Mouse (Mus musculus) gastrocnemius, postnatal 10 days (tissue): ENCODE measurements at regions not wholly inside any gene's neighbourhood (a gene's known extent, or its start where the extent isn't known, plus 50 kb on each side); places are given as distances from the start of the nearest gene placed in this dataset.

Source experiments
- DNase-seq: peaks from one replicate; pipeline ENCODE4 v3.0.0; 2021; ENCODE audit warnings: mixed read lengths

DNA sequence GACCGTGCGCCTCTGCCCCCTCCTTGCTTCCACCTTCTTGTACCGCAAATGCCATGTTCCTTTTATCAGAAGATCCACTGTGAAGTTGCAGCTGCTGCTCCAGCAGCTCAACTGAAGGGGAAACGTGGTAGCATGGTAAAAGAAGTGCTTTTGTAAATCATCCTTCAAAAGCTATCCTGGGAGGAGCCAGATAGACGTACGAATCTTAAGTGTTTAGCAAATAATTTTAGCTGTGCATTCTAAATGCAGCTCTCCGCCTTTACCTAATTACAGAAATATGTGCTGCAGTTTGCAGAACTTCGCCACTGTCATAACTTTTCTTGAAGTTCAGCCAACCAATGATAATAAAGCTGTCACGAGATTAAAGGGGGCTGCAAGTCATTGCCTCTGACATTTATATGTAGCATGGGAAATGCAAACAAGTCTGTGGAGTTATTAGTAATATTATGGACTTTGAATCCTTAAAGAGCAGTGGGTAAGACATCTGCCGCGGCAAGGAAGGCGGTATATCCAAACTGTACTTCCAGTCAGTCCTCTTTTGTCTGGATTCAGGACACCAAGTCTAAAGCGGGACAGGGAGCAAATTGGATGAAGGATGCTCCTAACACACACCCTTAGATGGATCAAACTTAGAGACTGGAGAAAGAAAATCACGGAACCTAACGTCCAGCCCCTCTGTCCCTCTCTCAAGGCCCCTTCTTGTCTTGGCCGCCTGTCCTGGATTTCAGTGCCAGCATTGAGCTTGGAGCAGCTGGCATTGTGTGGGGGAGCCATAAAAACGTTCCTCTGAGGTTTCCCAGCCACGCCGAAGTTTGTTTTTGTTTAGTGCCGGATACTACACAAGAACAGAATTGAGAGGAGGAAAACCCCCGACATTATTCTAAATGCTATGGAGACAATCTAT lies 320.7 kb downstream of the Epha7 start:
- DNase-seq, result no peak

DNA sequence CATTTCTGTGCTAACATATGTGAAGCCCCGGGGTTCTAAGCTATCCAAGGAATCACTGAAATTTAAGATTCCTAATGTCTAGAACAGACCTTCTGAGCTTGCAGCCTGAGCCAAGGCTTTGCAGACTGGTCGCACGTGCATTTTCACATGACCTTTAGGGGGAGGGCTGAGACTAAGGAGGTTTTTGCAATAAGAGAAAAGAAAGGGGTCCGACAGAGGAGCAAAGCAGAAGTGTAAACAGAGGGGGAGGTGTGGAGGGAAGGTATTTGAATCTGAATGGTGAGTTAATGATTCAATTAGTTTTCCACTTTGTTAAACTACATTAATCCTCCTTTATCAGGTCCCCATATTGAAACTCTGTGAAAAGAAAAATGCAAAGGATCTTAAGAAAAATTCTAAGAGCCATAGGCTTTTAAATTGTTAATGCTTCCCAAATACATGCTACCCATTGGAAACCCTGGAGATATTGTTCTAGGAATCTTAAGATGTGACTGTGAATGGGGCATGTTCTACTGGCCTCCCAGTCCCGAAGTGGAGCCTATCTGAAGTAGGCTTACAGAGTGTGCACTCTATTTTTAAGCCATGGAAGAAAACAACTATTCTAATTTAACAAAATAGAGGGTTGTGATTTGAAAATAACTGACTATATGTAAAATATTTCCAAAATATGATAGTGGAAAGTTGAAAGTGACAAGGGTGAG lies 322.9 kb downstream of the Epha7 start:
- DNase-seq, result no peak

DNA sequence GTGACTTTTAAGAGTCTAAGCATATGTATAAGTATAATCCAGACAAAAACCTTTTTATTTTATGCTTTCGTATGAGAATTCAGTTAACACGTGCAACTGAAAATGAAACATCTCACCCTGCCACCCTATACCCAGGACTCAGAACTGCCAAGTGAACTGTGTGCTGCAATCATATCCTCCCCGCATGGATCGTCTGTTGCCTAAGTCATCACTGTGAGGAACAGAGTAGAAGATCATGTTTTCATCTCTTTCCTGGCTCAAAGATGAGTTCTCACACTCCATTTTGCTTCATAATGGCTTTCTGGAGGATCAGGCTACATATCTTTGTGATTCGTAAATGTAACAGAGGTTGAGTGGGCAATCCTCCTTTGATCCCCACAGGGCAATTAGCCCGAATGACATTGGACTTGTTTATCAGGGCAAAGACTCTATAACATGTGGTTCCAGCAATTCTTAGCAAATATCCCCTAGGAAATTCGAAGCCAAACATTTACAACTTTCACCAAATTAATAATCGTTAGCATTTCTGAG lies 325.9 kb downstream of the Epha7 start:
- DNase-seq, result no peak

DNA sequence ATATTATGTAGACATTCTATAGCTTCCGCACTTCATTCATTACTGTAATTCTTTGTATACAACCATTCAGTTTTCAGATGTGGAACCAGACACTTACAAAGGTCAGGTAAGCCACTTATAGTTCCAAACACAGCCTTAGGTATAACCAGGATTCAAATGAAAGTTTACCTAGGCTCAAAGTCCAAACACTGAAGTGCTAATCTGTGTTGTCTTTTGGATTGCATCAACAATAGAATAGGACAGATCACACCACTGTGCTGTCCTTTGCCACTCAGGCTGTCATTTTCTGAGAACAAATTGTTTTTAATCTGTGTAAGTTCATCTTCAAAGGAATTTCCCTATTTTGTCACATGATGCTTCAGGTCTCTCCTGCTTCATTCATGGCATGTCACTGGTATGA lies 330.5 kb downstream of the Epha7 start:
- no peak for DNase-seq

DNA sequence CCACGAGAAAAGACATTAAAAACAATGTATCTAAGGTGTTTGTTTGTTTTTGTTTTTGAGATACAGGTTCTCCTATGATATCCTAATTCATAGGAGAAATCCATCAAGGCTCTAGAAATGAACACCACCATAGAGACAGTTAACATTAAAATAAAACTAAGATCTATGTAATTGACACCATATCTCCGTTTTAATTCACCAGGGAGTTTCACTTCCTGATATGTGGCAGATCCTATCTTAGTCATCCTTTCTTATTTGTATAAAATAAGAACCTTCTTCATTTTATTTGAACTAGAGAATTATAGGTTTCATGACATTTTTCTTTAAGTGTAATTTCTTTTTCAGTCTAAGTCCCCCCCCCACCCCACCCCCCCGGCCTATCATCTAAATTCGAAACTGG lies 332.3 kb downstream of the Epha7 start:
- DNase-seq, result no peak

DNA sequence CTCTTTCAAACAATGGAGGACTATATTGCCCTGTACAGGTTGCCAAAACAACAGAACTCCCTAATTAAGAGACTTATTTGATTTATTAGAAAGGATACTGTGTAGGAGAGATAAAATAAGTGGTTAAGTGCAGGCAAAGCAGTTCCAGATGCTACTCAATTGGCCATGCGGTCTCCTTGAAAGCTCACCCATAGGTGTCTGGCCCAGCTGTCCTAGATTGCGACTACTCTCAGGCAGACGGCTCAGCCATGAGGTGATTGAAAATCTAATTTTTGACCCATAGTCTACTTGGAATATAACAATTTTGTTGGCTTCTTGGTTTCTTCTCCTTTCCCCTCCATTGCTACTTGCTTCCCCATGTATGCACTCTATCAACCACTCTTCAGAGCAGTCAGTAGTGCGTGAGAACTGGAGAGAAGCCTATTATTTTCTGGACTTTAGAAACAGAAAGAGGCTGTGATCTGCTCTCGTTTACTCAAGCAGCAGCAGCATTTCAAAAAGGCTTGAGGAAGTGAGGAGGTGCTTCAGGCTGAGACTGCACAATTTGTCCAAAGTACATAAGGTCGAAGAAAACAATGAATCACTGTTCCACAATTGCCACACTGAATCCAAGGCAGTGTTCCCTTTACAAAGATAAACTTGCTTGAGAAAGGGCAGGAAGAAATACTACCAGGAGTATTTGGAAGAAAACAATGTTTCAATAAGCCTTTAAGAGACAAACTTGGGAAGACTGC lies 339.4 kb downstream of the Epha7 start:
- DNase-seq, result no peak

DNA sequence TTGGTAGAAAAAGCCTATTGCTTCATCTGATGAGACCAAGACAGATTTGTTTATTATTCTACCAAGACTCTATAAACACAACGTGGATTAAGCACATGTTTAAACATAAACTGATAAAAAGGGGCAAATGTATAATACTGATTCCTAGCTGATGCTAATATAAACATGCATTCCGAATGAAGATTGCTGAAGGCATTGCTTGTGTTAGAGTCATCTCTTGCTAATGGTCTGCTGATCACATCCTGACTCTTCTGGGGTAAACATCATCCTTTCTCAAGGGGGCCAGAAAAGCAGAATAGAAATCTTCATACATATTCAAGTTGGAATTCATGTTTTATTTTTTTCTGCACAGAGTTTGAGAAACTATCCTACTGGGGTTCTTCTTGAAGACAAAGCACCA lies 369.6 kb downstream of the Epha7 start:
- DNase-seq, result no peak

DNA sequence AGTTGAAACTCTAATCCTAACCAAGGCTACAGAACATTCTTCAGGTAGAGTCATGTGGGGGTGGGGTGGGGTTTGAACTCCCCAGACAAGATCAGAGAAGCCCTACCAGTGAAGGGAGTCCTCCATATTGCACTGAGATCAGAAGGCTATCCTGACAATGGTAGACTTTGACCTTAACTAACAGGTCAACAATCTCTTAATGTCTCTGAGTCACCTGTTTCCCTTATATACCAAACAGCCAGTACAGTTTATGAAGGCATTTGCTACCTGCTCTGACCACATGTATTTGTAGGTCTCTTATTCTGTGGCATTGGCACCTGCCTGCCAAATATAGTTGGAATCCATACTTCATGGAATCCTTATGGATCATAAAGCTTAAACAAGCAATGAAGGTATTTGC lies 370.5 kb downstream of the Epha7 start:
- no peak for DNase-seq

DNA sequence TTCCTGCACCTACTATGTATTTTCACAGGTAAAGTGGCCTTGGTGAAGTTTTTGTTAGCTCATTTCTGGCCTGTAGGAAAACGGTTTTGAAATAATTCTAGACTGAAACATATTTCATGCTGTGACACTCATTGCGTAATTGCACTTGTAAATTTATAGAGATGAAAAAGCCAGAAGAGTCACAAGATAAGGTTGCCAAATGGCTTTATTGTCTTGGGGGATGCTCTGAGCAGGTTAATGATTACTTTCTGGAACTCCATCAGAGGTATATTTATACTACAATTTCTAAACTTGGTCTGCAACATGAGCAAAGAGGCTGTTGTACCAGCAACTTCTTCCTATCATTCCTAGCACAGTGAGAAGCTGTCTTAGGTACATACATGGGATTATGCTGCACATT lies 370.9 kb downstream of the Epha7 start:
- DNase-seq, result no peak

DNA sequence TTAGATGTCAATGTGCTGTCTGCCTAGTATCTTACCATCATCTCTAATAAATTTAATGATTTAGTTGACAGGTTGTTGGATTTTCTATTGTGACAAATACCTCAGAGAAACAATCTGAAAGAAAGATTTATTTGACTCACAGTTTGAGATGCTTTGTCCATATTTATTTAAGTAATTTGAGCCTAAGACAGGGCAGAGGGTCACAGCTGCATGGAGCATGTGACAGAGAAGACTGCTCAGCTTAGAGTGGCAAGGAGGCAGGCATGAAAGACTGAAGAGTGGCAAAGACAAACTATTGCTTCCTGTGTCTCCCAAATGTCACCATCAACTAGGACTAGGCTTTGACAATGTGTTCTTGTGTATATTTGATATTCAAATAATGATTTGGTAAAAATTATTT lies 388.0 kb downstream of the Epha7 start:
- no peak for DNase-seq
